Mouse (Mus musculus): Measurements from ENCODE around the gene Prrt2.

- TF ChIP-seq CTCF (IDR thresholded peaks at IDR 0.05) (no peak), EP300 (IDR thresholded peaks at IDR 0.05) (no peak)
Observed at GRCm38 (mm10) chr7:127031244-127031643, 10.2 kb upstream of the Prrt2 start.

Measured in lung, postnatal 0 days (tissue).